Mouse (Mus musculus) neural tube, embryonic 14.5 days (tissue): Measurements from ENCODE around the gene 5530401A14Rik. TPM values are rescaled to one million over a fixed set of nuclear protein-coding genes. Genes with fewer than 3 reads are reported as not detected.

Experiments
- ATAC-seq: fragments of 200-750 bp; cut with Nextera tagmentation; 2 replicates; pipeline ENCODE4 v1.8.0; 2017; ENCODE audit warnings: low read depth, mild to moderate bottlenecking, moderate TSS enrichment, moderate library complexity
- H3K27ac ChIP-seq: fragments of 300-500 bp; sonication (generic); 2 replicates; pipeline ENCODE4 v1.5.1; 2014; ENCODE audit warnings: low read depth, mild to moderate bottlenecking, control low read depth, low read length, moderate library complexity, mixed read lengths
- H3K27me3 ChIP-seq: fragments of 300-500 bp; sonication (generic); 2 replicates; pipeline ENCODE4 v1.6.1; 2014; ENCODE audit warnings: low read length; ENCODE audit not compliant: control insufficient read depth, insufficient read depth
- H3K36me3 ChIP-seq: fragments of 300-500 bp; sonication (generic); 2 replicates; pipeline ENCODE4 v1.6.1; 2014; ENCODE audit warnings: low read length, mixed read lengths; ENCODE audit not compliant: control insufficient read depth, insufficient read depth
- H3K4me1 ChIP-seq: fragments of 300-500 bp; sonication (generic); 2 replicates; pipeline ENCODE4 v1.6.1; 2014; ENCODE audit warnings: low read length; ENCODE audit not compliant: control insufficient read depth, insufficient read depth
- H3K4me2 ChIP-seq: fragments of 300-500 bp; sonication (generic); 2 replicates; pipeline ENCODE4 v1.6.1; 2014; ENCODE audit warnings: mild to moderate bottlenecking, low read depth, low read length, control low read depth
- H3K4me3 ChIP-seq: fragments of 300-500 bp; sonication (generic); 2 replicates; pipeline ENCODE4 v1.5.1; 2014; ENCODE audit warnings: low read depth, low read length, control low read depth, mixed read lengths
- H3K9ac ChIP-seq: fragments of 300-500 bp; sonication (generic); replicated peaks from 2 replicates; pipeline ENCODE4 v1.6.1; 2014; ENCODE audit warnings: low read depth, mild to moderate bottlenecking, control low read depth, low read length, mixed read lengths
- H3K9me3 ChIP-seq: fragments of 300-500 bp; sonication (generic); 2 replicates; pipeline ENCODE4 v1.6.1; 2016; ENCODE audit warnings: low read length; ENCODE audit not compliant: control insufficient read depth
- WGBS: fragments of 180-500 bp; shearing (Covaris S2); extraction: QIAGEN DNeasy Blood & Tissue Kit; methylation state at CpG from one replicate; pipeline ENCODE4 v1.1.7; 2014; 5-methylcytosine and 5-hydroxymethylcytosine counted together
- polyA plus RNA-seq: library from polyadenylated mRNA; unstranded; fragments of >200 nt; fragmentation: Nextera tagmentation; extraction: Ambion mirVana; gene quantifications from 2 replicates; pipeline ENCODE4 v1.2.1, GENCODE M21; 2014

5530401A14Rik gene
- polyA plus RNA-seq, 1 experiment from 2014 or later: 2.1 TPM

GRCm38 (mm10) chr11:81865661-81866382 is 5.3 kb downstream of the 5530401A14Rik start:
- WGBS: 63% methylated on average over 10 of the region's 10 CpGs
- no peak for ATAC-seq

GRCm38 (mm10) chr11:81871506-81872213 is 11.2 kb downstream of the 5530401A14Rik start:
- ATAC-seq: no peak
- H3K27ac ChIP-seq: no peak overlapping the region

More at GRCm38 (mm10) chr11:81865661-81866382, 5.3 kb downstream of the 5530401A14Rik start:
- Histone ChIP-seq H3K9me3 (no peaks in the 10 kb centered on the region), H3K27me3 (no peaks in the 10 kb centered on the region), H3K4me3 (no peak overlapping the region), H3K27ac (no peak overlapping the region), H3K4me2 (no peak overlapping the region), H3K36me3 (no peaks in the 10 kb centered on the region), H3K4me1 (no peaks in the 10 kb centered on the region), H3K9ac (no peak overlapping the region)

GRCm38 (mm10) chr11:81896511-81896910 is 36.0 kb downstream of the 5530401A14Rik start:
- H3K27ac ChIP-seq: no peak overlapping the region
- H3K36me3 ChIP-seq: no peaks in the 10 kb centered on the region
- H3K4me1 ChIP-seq: peaks cover 13% of the 10 kb centered on the region
- H3K9me3 ChIP-seq: no peaks in the 10 kb centered on the region
- H3K9ac ChIP-seq: no peak overlapping the region
- no peak overlapping the region for H3K4me3 ChIP-seq
- no peaks in the 10 kb centered on the region for H3K27me3 ChIP-seq
- no peak overlapping the region for H3K4me2 ChIP-seq
- no peak for ATAC-seq
- WGBS: 80% methylated on average over 6 of the region's 6 CpGs

More at GRCm38 (mm10) chr11:81871506-81872213, 11.2 kb downstream of the 5530401A14Rik start:
- Histone ChIP-seq H3K4me2 (no peak overlapping the region), H3K9me3 (no peaks in the 10 kb centered on the region), H3K9ac (no peak overlapping the region), H3K4me3 (no peak overlapping the region), H3K4me1 (no peaks in the 10 kb centered on the region), H3K27me3 (no peaks in the 10 kb centered on the region), H3K36me3 (no peaks in the 10 kb centered on the region)
- WGBS: 50% methylated on average over 9 of the region's 9 CpGs

- Histone ChIP-seq H3K4me1 (peaks cover 13% of the 10 kb centered on the region), H3K9ac (no peak overlapping the region; the same call in 1 of the 2 replicates), H3K4me3 (no peak overlapping the region), H3K36me3 (no peaks in the 10 kb centered on the region), H3K4me2 (no peak overlapping the region), H3K27ac (peak overlapping the region; percentile 61), H3K9me3 (no peaks in the 10 kb centered on the region), H3K27me3 (no peaks in the 10 kb centered on the region)
- WGBS: 2% methylated on average over 8 of the region's 8 CpGs
- peak; percentile 31; the same call in 1 of the 2 replicates for ATAC-seq
Measured at GRCm38 (mm10) chr11:81897547-81898354, 37.3 kb downstream of the 5530401A14Rik start.

- H3K9ac ChIP-seq: no peak overlapping the region
- H3K9me3 ChIP-seq: no peaks in the 10 kb centered on the region
- peaks cover 10% of the 10 kb centered on the region for H3K4me1 ChIP-seq
- H3K27ac ChIP-seq: no peak overlapping the region
- H3K4me3 ChIP-seq: no peak overlapping the region
- no peaks in the 10 kb centered on the region for H3K27me3 ChIP-seq
- ATAC-seq: no peak
- no peaks in the 10 kb centered on the region for H3K36me3 ChIP-seq
- H3K4me2 ChIP-seq: no peak overlapping the region
Measured at GRCm38 (mm10) chr11:81902318-81902717, 41.8 kb downstream of the 5530401A14Rik start.

- Histone ChIP-seq H3K36me3 (no peaks in the 10 kb centered on the region), H3K4me1 (no peaks in the 10 kb centered on the region), H3K9ac (no peak overlapping the region), H3K27me3 (no peaks in the 10 kb centered on the region), H3K4me3 (no peak overlapping the region), H3K9me3 (no peaks in the 10 kb centered on the region), H3K27ac (no peak overlapping the region), H3K4me2 (no peak overlapping the region)
- no peak for ATAC-seq
- 93% methylated on average over 1 of the region's 1 CpGs for WGBS
Measured at GRCm38 (mm10) chr11:81908760-81909159, 48.3 kb downstream of the 5530401A14Rik start.

GRCm38 (mm10) chr11:81909397-81909894 is 49.0 kb downstream of the 5530401A14Rik start:
- Histone ChIP-seq H3K36me3 (no peaks in the 10 kb centered on the region), H3K9me3 (no peaks in the 10 kb centered on the region), H3K4me1 (no peaks in the 10 kb centered on the region), H3K4me2 (no peak overlapping the region), H3K27ac (no peak overlapping the region), H3K4me3 (no peak overlapping the region), H3K27me3 (no peaks in the 10 kb centered on the region), H3K9ac (no peak overlapping the region)
- WGBS: 68% methylated on average over 5 of the region's 5 CpGs
- ATAC-seq: no peak

GRCm38 (mm10) chr11:81913071-81913470 is 52.6 kb downstream of the 5530401A14Rik start:
- 90% methylated on average over 4 of the region's 4 CpGs for WGBS

More at GRCm38 (mm10) chr11:81913071-81913470, 52.6 kb downstream of the 5530401A14Rik start:
- Histone ChIP-seq H3K4me1 (no peaks in the 10 kb centered on the region; the same call in 1 of the 2 replicates), H3K9me3 (no peaks in the 10 kb centered on the region), H3K4me2 (no peak overlapping the region), H3K36me3 (no peaks in the 10 kb centered on the region), H3K27ac (no peak overlapping the region), H3K9ac (no peak overlapping the region), H3K27me3 (no peaks in the 10 kb centered on the region), H3K4me3 (no peak overlapping the region)
- no peak for ATAC-seq
